Mouse (Mus musculus): ENCODE results near the gene Kcnj2.

The Kcnj2 gene

DNA sequence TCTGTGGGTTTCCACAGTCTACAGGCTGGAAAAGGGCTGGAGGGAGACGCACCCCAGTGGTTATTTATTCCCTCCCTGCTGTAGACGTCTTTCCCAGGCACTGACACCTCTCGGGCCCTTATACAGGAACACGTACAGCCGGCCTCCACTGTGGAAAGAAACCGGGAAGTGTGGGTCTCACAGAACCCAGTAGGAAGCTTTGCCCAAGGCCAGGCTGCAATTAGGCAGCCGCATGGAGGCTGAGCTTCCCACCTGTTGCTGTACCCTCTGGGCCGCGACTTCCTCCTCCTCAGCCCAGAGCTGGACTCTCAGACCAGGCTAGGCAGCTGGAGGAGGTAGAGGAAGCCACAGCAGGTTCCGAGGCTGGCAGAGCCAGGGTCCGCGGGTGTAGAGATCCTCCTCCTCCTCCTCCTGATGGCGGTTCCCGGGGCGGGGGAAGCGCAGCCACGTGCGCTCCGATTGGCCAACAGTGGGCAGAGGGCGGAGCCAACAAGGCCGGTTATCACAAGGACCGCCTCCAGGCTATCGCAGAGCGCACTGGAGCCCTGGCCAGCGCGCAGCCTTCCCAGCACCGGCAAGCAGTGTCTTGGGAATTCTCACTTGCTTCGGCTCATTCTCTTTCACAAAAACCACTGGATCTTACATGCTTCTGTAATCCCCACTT is at the start of gene Kcnj2:
Gene Kcnj2 (plus strand): TSS at position 530 of the 664 bp plus-strand sequence.
- peak; percentile 90 for DNase-seq (ENCODE audit: low spot score)

DNA sequence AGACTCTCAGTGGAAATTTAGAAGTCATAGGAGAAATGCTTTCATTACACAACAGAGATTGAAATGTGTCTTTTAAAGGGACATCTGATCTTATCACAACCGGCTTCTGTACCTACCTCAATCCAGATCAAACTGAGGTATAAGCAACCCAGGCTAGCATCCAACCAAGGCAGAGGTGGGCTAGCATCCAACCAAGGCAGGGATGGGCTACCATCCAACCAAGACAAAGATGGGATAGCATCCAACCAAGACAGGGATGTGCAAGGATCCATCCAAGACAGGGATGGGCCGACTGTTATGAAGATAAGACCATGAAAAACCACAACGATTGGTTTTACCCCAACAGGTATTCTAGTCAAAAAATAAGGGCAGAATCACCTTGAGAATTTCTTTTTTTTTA is 49.8 kb upstream of the Kcnj2 start:
- no peak for DNase-seq (ENCODE audit: low spot score)

DNA sequence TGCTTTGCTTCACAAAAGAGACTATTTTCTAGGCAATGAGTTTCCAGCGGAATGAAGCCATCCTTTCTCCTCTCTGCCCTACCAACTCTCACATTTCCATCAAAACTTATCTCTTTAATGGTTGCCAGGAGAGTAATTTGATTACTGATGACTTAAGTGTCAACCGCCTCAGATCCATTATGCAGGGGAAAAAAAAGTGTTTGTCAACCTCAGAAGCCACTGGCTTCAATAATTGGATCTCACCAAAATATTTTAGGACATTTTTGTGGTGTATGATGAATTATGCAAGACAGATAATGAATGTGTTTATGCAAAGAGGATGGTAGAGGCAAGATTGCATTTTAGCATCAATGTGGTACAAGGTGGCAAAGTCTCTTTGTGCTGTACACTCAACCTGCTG is 45.8 kb upstream of the Kcnj2 start:
- no peak for DNase-seq (ENCODE audit: low spot score)

DNA sequence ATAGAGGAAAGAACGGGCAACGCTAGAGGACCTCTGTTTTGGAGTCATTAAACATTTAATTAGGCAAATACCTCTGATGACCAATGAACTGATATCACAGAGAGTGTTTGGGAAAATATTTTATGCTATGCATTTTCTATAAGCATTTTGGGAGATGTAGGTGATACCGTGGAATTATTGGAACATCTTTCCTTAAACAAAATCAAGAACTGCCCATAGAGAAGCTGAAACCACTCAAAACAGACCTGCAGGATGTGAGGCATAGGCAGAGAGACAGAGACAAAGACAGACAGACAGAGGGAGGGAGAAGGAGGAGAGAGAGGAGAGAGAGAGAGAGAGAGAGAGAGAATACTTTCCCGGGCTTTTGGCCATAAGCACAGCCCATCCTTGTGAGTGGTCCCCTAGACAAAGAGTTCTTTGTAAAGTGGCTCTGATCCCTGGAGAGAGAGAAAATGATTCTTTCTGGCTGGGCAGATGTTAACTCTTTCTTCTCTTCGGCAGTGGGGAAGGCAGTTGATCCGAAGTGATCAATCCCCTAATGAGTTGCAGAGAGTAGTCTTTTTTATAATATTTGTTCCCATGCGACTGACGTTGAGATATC is 43.2 kb upstream of the Kcnj2 start:
- DNase-seq (ENCODE audit: low spot score): no peak

DNA sequence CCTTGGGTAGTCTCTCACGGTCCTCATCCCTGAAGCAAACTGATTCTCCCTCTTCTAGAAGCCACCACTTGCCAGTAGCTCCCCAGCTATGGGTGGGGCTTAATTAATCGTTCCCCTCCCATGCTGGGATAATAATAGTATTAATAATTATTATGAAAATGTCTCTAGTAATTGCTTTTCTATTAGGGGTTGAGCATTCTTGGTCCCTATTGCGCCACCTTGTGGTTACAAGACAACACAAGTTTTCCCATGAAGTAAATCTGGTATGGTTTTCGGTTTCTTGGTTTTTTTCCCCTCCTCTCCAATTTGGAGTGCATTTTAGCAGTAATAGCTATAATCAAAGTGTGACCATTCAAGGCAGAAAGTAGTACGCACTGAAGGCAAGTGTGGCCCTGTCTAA is 23.8 kb upstream of the Kcnj2 start:
- DNase-seq (ENCODE audit: low spot score): no peak

DNA sequence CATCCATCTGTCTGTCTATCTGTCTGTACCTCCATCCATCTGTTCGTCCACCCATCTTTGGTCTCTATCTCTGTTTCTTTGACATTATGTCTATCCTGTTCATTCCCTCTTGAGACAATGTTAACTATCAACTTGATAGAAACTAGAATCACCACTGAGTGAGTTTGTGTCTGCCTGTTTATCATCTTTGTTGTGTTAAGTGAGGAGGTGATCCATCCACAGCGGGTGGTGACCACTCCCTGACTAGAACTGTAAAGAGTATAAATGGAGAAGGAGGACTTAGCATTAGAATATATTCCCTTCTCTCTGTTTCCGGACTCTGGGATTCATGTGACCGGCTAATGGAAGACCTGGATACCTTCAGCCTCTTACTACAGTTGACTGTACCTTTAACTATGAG is 22.7 kb upstream of the Kcnj2 start:
- DNase-seq (ENCODE audit: low spot score): no peak

- no peak for DNase-seq (ENCODE audit: low spot score)
Measured at GRCm38 (mm10) chr11:111054252-111054651, 11.7 kb upstream of the Kcnj2 start.

GRCm38 (mm10) chr11:111054854-111055822 is 10.8 kb upstream of the Kcnj2 start:
- no peak for DNase-seq (ENCODE audit: low spot score)

GRCm38 (mm10) chr11:111056030-111056429 is 9.9 kb upstream of the Kcnj2 start:
- DNase-seq (ENCODE audit: low spot score): no peak

- DNase-seq (ENCODE audit: low spot score): no peak
Measured at GRCm38 (mm10) chr11:111057435-111057834, 8.5 kb upstream of the Kcnj2 start.

- DNase-seq (ENCODE audit: low spot score): no peak
Measured at GRCm38 (mm10) chr11:111059440-111059839, 6.5 kb upstream of the Kcnj2 start.

GRCm38 (mm10) chr11:111060216-111060615 is 5.7 kb upstream of the Kcnj2 start:
- no peak for DNase-seq (ENCODE audit: low spot score)

DNA sequence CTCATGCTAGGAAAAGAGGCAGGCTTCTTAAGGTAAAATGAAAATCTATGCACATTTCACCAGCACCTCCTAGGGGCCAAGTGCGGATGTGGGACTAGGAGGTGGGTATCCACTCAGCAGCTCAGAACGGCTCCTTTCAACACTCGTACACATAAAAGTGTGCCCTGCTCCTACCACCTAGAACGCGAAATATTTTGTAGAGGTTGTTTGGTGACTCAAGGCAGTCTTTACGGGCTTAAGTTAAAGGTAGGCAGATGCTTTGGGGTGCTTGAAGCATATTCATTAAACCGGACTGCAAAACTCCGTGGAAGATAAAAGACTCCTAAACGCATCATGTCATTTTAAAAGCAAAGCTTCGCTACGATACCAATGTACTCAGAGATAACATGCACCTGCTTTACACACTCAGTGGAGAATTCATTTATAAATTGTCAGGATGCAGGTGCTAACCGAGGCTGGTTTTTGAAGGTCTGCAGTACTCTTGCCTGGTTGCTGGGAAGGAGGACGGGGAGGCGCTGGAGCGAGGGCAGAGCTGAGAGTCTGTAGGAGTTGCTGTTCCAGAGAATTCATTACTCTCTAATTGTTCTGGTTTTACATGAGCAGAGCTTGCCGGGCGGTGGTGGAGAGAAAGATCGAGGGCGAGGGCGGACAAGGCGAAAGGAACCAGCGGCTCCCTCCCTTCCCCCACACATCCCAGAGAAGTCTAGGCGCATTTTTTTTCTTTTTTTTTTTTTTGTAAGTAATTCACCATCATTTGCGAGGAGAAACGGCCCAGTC is 1.0 kb upstream of the Kcnj2 start:
- no peak for DNase-seq (ENCODE audit: low spot score)

DNA sequence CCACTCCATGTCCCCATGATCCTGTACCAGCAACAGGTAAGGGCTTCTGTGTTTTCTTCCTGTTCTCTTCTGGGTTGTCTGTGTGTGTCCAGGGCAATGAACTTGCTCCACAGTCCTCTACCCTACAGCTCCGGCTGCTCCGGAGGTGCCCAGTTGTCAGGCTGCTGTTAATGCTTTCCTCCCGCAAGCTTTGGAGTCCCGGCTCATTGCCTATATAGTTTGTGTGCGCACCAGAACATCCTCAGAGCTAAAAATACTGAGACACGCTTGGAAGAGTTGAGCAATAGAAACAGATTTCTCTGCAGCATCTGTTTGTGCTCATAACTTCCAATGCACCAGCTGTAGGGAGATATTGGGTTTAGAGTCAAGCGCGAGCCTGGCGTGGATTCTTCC is 331 bp downstream of the Kcnj2 start:
- DNase-seq (ENCODE audit: low spot score): no peak

DNA sequence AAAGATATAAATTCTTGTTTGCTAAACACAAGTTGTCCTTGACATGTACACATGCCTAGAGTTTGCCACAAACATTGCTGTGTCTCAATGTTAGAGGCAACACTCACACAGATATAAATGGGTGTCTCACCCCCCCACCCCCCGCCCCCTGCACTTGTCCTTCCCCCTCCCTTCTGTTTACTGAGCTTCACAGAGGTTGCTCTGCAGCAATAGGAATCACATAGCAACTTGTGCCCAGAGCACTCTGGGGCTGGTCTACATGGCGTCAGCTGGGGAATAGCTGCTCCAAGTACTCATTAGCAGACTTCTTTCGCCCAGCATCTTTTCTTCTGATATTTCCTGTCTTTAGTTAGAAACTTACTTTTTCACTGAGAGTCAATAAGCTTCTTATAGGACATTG is 1.8 kb downstream of the Kcnj2 start:
- DNase-seq (ENCODE audit: low spot score): no peak

DNA sequence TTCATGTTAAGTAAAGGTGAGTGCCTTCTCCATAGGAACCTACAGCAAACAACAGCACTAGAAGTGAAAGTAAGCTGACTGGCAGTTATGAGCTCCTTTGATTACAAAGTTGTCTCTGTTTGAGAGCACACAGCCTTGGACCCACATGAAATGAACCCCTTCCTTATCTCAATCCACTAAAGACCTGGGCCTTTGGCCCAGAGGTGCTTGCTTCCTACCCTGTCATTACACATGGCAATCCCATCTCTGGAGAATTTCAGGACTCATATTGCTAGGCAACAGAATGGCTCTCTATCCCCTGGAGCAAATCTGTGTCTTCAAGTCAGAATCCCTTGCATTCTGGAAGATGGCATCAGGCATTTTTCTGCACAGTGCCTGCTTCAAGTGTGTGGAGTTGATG is 4.5 kb downstream of the Kcnj2 start:
- no peak for DNase-seq (ENCODE audit: low spot score)

DNA sequence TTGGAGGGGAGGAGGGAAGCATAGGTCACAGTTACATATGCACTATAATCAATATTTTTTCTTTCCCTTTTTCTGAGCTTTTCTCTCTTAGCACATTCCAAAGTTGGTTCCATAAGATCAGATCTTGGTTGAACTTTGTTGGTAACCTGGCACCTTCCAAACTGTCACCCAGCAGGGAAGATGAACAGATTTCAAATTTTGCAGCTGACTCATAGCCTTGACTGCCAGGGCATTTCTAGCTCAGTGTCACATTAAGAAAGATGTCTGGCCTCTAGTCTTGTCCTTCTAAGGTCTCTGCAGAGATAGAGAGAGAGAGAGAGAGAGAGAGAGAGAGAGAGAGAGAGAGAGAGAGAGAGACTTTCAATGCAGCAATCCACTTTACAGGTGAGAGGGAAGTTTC is 8.2 kb downstream of the Kcnj2 start:
- no peak for DNase-seq (ENCODE audit: low spot score)

DNA sequence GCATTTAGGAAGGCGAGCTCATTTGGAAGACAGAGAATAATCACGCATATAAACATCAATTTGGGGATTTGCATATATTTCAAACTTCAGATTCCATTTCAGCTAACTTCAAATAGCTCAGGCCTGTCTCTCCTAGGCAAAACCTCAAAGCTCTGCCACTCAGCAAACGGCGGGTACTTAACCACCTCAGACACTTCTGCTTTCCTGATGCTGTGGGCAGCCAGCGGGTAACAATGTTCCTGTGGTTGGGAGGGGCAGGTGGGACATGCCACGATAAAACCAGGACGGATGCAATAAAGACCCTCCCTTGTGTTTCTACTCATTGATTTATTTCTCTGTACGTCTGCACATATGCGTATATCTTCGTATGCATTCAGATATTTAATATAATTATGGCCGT is 12.1 kb downstream of the Kcnj2 start:
- no peak for DNase-seq (ENCODE audit: low spot score)

- DNase-seq (ENCODE audit: low spot score): no peak
Measured at GRCm38 (mm10) chr11:111083009-111083408, 17.0 kb downstream of the Kcnj2 start.

- no peak for DNase-seq (ENCODE audit: low spot score)
Measured at GRCm38 (mm10) chr11:111086933-111087332, 21.0 kb downstream of the Kcnj2 start.

DNA sequence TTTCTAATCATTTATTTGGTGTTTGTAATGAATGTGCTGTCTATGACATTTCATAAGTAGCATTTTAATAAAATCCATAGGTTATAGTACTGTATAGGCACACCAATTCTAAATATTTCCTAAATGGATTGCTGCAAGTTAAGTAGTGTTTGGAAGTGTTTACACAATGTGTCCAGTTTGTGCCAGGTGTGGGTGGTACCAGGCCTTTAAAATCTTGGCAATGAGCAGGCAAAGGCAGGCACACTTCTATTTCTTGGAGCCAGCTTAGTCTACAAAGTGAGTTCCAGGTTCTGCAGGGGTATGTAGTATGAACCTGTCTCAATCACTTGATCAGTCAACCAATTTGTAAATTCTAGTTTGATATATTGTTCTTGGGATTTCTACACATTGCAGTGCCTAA is 22.3 kb downstream of the Kcnj2 start:
- DNase-seq (ENCODE audit: low spot score): no peak

DNA sequence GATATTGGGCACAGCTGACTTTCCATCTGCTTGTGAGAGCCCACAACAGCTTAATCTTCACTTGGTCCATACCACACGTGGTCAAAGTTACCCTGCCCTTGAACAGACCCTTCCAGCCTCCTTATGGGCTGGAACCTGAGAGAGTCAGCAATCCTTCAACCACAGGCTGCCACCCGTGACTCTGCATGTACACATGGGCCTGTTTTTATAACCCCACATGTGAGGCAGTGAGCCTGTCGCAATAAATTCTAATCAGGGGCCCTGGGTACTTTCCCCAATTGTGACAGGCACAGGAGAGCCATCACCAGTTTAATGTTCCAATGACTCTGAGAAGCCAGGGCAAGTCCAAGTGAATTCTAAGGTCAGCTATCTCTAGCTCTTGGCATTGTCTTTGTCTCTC is 22.8 kb downstream of the Kcnj2 start:
- no peak for DNase-seq (ENCODE audit: low spot score)

Data from left cerebral cortex, adult 11 months (tissue).